Mouse (Mus musculus): ENCODE results near the gene Myo15.
A peak's percentile ranks its signal among the peaks of the same experiment; 100 is the strongest.
"Not testable (repeated sequence)": the region's sequence is repeated elsewhere in the genome, so short reads cannot be mapped to it uniquely, and the experiment has no call there.

Gene Myo15

DNA sequence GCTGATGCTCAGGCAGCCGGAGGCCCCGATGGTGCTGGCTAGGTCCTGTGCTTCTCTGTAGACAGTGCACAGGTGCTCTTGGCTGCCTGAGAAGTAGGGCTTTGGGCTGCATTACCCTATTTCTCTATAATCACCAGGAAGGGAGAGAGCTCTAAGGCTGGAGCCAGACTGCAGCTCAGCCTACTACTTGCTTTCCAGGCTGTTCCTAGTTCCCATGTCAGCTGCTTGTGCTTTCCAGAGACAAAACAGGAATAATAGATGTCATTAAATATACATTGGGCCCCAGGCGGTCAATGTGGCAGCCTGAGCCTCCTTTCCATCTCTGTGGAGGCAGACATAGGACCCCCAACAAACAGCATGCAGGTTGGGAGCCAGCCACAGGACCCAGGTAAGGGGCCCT, at the start of gene Myo15:
Gene Myo15 (plus strand): TSS at position 301 of the 400 bp plus-strand sequence.
- no peak for DNase-seq

- no peak for DNase-seq
These were observed 47.0 kb upstream of the Myo15 start for GRCm38 (mm10) chr11:60422046-60422668.

GRCm38 (mm10) chr11:60423006-60423405, 46.1 kb upstream of the Myo15 start:
- no peak for DNase-seq

DNA sequence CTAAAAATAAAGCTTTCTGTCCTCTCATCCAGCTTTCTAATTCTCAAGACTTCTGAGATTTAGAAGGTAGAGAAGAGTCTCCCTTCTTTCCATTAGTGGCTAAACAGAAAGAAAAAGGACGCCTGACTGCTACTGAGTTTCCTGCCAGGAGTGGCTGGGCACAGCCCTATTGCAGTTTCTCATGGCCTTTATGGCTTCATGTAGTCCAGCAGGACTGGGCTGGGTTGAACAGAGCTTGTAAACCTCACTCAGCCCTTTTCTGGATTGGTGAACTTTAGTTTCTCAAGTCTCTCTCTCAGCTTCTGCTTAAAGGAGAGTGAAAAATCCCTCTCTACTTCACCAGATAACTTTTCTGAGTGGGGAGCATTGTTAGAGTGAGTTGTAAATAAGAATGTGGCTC, 42.7 kb upstream of the Myo15 start:
- DNase-seq = no peak

- no peak for DNase-seq
These were observed 41.5 kb upstream of the Myo15 start for GRCm38 (mm10) chr11:60427628-60428027.

GRCm38 (mm10) chr11:60433501-60433900, 35.6 kb upstream of the Myo15 start:
- no peak for DNase-seq

DNA sequence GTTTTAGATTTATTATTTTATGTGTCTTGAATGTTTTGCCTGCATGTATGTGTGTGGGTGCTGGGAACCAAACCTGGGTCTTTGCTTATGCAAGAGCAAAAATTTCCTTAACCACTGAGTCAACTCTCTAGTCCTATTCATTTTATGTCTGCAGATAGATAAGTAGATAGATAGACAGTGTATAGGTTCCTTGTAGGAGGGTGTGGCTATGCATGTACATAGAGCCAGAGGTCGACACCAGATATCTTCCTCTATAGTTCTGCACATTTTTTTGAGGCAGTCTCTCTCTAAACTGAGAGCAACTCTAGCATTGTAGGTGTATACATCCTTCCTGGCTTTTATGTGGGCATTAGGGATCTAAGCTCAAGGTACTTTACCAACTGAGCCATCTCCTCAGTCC, 34.0 kb upstream of the Myo15 start:
- no peak for DNase-seq

- DNase-seq = no peak
These were observed 32.5 kb upstream of the Myo15 start for GRCm38 (mm10) chr11:60436618-60437017.

- not testable (repeated sequence) for DNase-seq
These were observed 29.5 kb upstream of the Myo15 start for GRCm38 (mm10) chr11:60439621-60440020.

DNA sequence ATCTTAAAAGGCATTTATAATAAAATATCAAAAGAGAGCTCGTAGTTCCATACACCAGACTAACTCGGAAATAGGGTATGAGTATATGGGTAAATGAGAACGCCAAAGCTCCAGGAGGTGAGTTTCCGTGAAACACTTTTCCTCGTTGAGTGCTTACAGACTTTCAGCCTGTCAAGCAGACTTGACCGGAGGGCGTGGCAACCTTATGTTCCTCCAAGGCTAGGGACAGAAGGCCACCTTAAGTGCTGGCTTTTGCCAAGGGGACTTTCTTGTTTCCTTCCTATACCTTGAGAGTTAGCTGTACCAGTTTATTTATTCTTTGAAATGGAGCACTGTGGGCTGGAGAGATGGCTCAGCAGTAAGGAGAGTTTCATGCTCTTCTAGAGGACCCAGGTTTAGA, 29.0 kb upstream of the Myo15 start:
- no peak for DNase-seq

DNA sequence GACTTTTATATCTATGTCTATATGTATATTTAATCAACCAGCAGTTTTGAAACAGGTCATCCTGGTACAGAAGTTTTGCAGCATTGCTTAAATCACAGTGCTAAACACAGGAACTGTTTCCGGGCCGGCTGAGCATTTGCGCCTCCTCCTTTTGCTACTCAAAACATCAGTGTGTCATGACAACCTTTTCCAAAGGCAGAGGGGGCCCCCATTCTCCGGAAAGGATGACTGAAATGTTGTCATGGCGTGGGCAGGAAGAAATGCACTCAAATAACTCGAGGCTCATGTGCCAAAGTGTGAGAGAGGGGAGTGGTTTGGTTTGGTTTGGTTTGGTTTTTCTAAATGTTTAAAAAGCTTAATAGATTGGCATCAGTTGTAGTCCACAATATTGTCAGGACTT, 26.2 kb upstream of the Myo15 start:
- no peak for DNase-seq

GRCm38 (mm10) chr11:60444007-60444406, 25.1 kb upstream of the Myo15 start:
- DNase-seq = no peak

DNA sequence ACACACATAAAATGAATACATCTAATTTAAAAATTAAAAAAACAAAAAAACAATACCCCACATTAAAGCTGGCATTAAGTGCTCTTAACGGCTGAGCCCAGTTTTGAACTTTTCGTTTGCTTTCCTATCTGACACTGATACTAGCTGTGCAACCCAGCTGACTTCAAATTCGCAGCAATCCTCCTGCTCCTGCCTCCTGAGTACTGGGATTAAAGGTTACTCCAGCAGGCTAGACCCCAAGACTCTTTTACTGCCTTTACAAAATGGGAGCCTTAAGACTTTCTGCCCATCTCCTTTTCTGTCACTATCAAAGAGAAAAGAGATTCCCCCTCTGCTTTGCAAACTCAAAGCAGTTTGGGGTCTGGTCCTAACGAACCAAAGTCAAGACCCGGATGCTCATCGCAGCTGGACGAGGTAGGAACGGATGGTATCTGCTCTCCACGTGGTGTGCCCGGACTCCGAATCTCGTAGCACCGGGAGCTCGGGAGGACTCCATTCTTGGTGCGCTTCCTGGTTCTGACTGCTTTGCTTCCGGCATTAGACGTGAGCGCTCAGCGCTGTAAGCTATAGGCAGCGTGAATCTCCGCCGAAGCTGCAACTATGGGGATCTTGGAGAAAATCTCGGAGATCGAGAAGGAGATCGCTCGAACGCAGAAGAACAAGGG, 14.9 kb upstream of the Myo15 start, which contains the start of gene Drg2:
Gene Drg2 (plus strand): TSS at position 512 of the 665 bp plus-strand sequence.
- DNase-seq = peak; percentile 77

- DNase-seq = no peak
These were observed 14.4 kb upstream of the Myo15 start for GRCm38 (mm10) chr11:60454745-60455087.

DNA sequence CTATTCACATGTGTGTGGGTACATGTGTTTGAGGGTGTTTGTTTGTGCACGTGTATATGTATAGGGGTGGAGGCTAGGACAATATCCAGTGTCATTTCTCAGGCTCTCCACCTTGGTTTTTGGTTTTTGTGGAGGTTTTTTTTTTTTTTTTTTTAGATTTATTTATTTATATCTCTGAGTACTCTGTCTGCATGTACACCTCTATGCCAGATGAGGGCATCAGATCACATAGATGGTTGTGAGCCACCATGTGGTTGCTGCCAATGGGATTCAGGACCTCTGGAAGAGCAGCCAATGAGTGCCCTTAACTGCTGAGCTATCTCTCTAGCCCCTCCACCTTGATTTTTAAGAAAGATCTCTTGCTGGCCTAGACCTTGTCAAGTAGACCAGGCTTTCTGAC, 11.2 kb upstream of the Myo15 start:
- DNase-seq = no peak

DNA sequence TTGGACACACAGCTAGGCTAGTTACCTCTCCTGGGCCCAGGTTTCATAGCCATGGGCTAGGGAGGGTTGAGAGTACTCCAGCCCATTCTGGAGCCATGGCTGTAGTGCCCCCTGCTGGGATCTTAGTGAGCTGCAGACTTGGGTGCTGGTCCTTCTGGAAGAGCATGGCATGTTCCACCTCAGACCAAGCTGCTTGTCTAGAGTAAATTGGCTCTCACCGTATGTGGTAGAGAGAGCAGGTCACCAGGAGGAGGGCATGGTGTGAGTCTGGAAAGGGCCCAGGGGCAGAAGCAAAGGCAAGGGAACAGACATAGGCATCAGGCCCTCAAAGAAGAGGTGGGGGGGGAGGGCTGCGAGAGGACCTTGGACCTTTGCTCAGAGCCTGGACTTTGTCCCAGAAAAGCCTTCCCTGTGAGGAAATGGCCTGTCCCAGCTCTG, 3.2 kb upstream of the Myo15 start:
- peak; percentile 89 for DNase-seq

- DNase-seq = no peak
These were observed 1.6 kb downstream of the Myo15 start for GRCm38 (mm10) chr11:60470743-60471142.

GRCm38 (mm10) chr11:60474534-60474933, 5.4 kb downstream of the Myo15 start:
- no peak for DNase-seq

DNA sequence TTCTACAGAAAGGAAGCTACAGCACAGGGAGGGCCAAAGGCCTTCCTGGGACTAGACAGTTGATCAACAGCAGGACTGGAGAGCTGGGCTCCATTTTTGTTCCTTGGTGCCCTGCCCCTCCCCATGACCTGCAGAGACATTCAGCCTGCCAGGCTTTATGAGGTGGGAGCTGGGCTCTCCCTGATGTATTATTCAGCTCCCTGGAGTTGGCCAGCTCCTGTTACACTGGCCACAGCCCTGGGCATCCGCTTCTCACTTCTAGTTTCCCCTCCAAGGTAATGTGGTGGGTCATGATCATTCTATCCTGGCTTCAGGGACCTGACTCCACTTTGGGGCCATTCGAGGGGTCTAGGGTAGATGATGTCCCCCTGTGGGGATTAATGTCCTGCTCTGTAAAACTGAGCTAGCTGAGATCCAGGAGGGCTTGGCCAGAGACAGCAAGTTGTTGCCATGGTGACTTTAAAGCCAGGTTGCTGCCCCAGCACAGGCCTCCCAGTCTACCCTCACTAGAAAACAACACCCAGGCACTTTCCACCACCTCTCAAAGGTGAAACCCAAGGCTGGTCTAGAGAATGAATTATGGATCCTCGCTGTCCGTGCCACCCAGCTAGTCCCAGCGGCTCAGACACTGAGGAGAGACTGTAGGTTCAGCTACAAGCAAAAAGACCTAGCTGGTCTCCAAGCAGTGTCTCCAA, 6.7 kb downstream of the Myo15 start:
- no peak for DNase-seq

GRCm38 (mm10) chr11:60478121-60478520, 9.0 kb downstream of the Myo15 start:
- no peak for DNase-seq

DNA sequence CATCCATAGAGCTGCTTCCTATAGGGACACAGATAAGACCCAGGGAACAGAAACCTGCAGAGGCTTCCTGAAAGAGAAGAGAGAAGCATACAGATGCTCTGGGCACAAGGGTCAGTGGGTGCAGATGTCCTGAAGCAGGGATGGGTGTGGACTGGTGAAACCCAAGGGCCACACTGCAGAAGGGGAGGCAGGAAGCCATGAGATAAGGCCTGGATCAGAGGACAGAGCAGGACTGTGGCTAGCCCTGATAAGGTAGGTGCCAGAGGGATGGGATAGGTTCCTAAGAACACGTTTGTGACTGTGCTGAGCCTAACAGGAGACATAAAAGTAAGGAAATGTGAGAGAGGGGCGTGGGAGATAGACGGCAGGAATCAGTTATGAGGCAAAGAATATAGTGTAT, 17.1 kb downstream of the Myo15 start:
- no peak for DNase-seq

- DNase-seq = no peak
These were observed 23.6 kb downstream of the Myo15 start for GRCm38 (mm10) chr11:60492726-60493125.

DNA sequence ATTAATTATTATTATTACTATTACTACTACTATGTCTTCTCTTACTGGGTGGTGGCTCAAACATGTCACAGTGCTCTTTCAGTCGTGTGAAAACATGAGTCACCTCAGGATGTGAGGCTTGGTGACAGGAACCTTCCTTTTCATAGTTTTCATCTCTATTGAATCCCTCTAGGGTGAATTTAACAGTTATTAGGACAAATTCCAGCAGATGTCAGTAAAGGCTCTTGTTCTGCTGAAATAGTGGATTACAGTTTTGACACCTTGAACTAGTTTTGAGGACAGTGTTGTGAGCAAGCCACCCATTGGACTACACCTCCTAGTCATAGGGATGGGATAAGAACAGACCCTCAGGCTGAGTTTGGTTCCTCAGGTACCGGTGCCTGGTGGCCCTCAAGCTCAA, 26.6 kb downstream of the Myo15 start:
- DNase-seq = no peak

DNA sequence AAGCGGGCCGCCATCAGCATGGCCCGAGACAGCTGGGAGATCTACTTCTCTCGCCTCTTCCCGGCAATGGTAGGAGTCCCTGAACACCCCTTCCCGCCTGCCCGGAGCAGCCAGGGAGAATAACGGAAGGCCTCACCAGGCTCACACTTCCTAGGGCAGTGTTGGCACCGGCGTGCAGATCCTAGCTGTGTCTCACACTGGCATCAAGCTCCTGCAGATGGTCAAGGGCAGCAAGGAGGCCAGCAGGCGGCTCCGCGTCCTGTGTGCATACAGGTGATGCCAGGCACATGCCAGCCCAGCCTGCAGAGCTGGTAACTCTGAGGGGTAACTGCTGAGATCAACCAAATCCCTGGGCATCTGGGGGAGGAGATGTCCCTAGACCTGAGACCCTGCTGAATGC, 38.1 kb downstream of the Myo15 start:
- no peak for DNase-seq

All from kidney, adult 11 months (tissue).